Mouse (Mus musculus): ENCODE data around the gene Dctn1.

- TF ChIP-seq CTCF (IDR thresholded peaks at IDR 0.05; ENCODE audit: borderline replicate concordance, insufficient read depth, low read depth, low read length) (no peak), POLR2A (IDR thresholded peaks at IDR 0.05; ENCODE audit: borderline replicate concordance, insufficient read depth, low read length) (no peak)
Measured at GRCm38 (mm10) chr6:83207361-83208049, 41.8 kb downstream of the Dctn1 start.
